Mouse (Mus musculus) macrophage (primary cell): ENCODE data around the gene Skint11. TPM values are rescaled to one million over a fixed set of nuclear protein-coding genes. Genes with fewer than 3 reads are reported as not detected.
"Not testable (repeated sequence)": the region's sequence is repeated elsewhere in the genome, so short reads cannot be mapped to it uniquely, and the experiment has no call there.

Source experiments
- H3K27ac ChIP-seq: fragments of 350-480 bp; formaldehyde crosslinking; 2 replicates; pipeline ENCODE4 v1.9.0; 2021
- H3K36me3 ChIP-seq: fragments of 350-480 bp; formaldehyde crosslinking; 2 replicates; pipeline ENCODE4 v1.9.0; 2021; ENCODE audit errors: inconsistent target
- H3K4me3 ChIP-seq: fragments of 350-480 bp; formaldehyde crosslinking; 2 replicates; pipeline ENCODE4 v1.9.0; 2021; ENCODE audit errors: inconsistent target
- H3K79me2 ChIP-seq: fragments of 350-480 bp; formaldehyde crosslinking; 2 replicates; pipeline ENCODE4 v1.9.0; 2021; ENCODE audit errors: inconsistent target
- WGBS: methylation state at CpG from one replicate; pipeline ENCODE4 v1.1.7; 2026; ENCODE audit warnings: inconsistent platforms; ENCODE audit not compliant: missing documents; 5-methylcytosine and 5-hydroxymethylcytosine counted together
- polyA plus RNA-seq: library from polyadenylated mRNA; stranded (reverse); fragments of 250-400 nt; gene quantifications from 3 replicates; pipeline ENCODE4 v1.2.4, GENCODE M21; 2018; ENCODE audit warnings: inconsistent platforms
- total RNA-seq, 78 experiments: library from RNA; depleted of rRNA; stranded (reverse); fragments of 250-400 nt; gene quantifications; 1 replicate in 9 of 78; 2 replicates in 24 of 78; 3 replicates in 43 of 78; 4 replicates in 2 of 78; pipeline ENCODE4 v1.2.4; 2018; ENCODE audit warnings: inconsistent platforms in 56 of 78

Gene Skint11
- total RNA-seq (2018; cell fraction: chromatin; rRNA removed) = not detected
- total RNA-seq (2018; cell fraction: cytosol; rRNA removed) = not detected
- total RNA-seq (2018; cell fraction: nucleus; rRNA removed) = not detected
- not detected in 3 replicates for polyA plus RNA-seq

DNA sequence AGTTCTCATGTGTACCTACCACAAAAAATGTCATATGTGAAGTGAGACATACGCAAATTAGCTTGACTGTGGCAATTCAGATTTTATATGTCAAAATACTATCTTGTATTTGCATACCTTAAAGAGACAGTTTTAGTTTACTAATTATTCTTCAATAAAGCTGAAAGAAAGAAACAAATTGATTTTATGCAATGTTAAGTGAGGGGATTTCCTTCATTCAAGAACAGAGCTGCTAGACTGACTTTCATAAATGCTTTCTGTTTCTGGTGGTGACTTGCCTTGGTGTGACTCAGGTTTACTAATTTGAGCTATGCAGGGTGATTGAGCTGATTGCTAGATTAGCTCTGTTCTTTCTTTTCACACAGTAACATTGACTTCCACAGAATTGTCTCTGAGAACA lies at the start of gene Skint11:
Gene Skint11 (plus strand): TSS at position 301 of the 400 bp plus-strand sequence.
- Histone ChIP-seq H3K4me3 (no peak within 1 kb of the TSS), H3K79me2 (no peaks in the 10 kb centered on the region), H3K36me3 (no peaks in the 10 kb centered on the region), H3K27ac (no peak within 1 kb of the TSS)
- WGBS = 86% methylated on average over 1 of the region's 1 CpGs

GRCm38 (mm10) chr4:114161149-114161548 lies 2.0 kb upstream of the Skint11 start:
- H3K27ac ChIP-seq = no peak overlapping the region
- no peak overlapping the region for H3K4me3 ChIP-seq
- H3K36me3 ChIP-seq = no peaks in the 10 kb centered on the region
- H3K79me2 ChIP-seq = no peaks in the 10 kb centered on the region

- H3K36me3 ChIP-seq, H3K79me2 ChIP-seq, H3K27ac ChIP-seq, H3K4me3 ChIP-seq: not testable (repeated sequence)
- WGBS = 17% methylated on average over 4 of the region's 6 CpGs
These were observed 9.7 kb downstream of the Skint11 start for GRCm38 (mm10) chr4:114172898-114173297.

DNA sequence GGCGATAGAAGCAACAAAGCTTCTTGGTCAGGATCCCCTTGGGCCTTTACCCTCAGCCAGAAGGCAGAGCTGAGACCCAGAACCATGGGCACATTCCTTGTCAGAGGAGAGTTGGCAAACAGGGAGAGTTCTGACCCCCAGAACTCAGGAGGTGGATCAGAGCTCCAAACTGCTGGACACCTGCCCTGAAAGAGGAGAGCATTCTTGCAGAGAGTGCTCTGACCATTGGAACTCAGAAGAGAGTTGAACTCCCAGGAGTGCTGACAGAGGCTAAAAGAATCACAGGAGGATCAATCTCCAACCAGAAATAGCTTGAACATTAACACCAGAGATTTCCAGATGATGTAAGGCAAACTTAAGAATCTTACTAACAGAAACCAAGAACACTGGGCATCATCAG lies 93.7 kb downstream of the Skint11 start:
- H3K79me2 ChIP-seq, H3K27ac ChIP-seq, H3K36me3 ChIP-seq, H3K4me3 ChIP-seq: not testable (repeated sequence)
- WGBS = 43% methylated on average over 1 of the region's 1 CpGs

Other genes with a start within 250 kb of the Skint11 start
- not detected in 3 replicates for gene Skint5, start 163.9 kb upstream of the Skint11 start, polyA plus RNA-seq
- not detected in 3 replicates for gene Trabd2b, start 243.3 kb downstream of the Skint11 start, polyA plus RNA-seq